Mouse (Mus musculus) olfactory bulb, adult 2 months (tissue): ENCODE results near the gene Matn4.

Source experiments
- CTCF ChIP-seq: fragments of 200-500 bp; IDR thresholded peaks from 2 replicates; pipeline ENCODE4 v1.5.1; 2012; ENCODE audit warnings: low read depth, mild to moderate bottlenecking, low read length, moderate library complexity; ENCODE audit not compliant: insufficient read depth
- POLR2A ChIP-seq: fragments of 200-500 bp; IDR thresholded peaks from 2 replicates; pipeline ENCODE4 v1.6.1; 2012; ENCODE audit warnings: mild to moderate bottlenecking, low read depth, low read length, moderate library complexity; ENCODE audit not compliant: insufficient read depth

- TF ChIP-seq CTCF: no peak
- no peak for TF ChIP-seq POLR2A
These were observed 32.0 kb upstream of the Matn4 start for GRCm38 (mm10) chr2:164436961-164437360.
